Mouse (Mus musculus) midbrain, postnatal 0 days (tissue): ENCODE results near the gene Akap9. TPM values are rescaled to one million over a fixed set of nuclear protein-coding genes. Genes with fewer than 3 reads are reported as not detected.
"Not testable (repeated sequence)": the region's sequence is repeated elsewhere in the genome, so short reads cannot be mapped to it uniquely, and the experiment has no call there.

Source experiments
- ATAC-seq: fragments of 200-750 bp; cut with Nextera tagmentation; 2 replicates; pipeline ENCODE4 v1.8.0; 2017; ENCODE audit warnings: moderate number of reproducible peaks, mild to moderate bottlenecking, moderate TSS enrichment, moderate library complexity; ENCODE audit not compliant: low FRiP score
- DNase-seq: peaks from one replicate; pipeline ENCODE4 v3.0.0-alpha.2; 2015; ENCODE audit warnings: low spot score
- H3K27ac ChIP-seq: fragments of 300-500 bp; sonication (generic); 2 replicates; pipeline ENCODE4 v1.5.1; 2014; ENCODE audit warnings: low read depth, mild to moderate bottlenecking, low read length, mixed read lengths
- H3K27me3 ChIP-seq: fragments of 300-500 bp; sonication (generic); 2 replicates; pipeline ENCODE4 v1.6.1; 2014; ENCODE audit warnings: low read length, control low read depth, mixed read lengths; ENCODE audit not compliant: insufficient read depth
- H3K36me3 ChIP-seq: fragments of 300-500 bp; sonication (generic); 2 replicates; pipeline ENCODE4 v1.6.1; 2014; ENCODE audit warnings: low read length, control low read depth, mixed read lengths; ENCODE audit not compliant: insufficient read depth
- H3K4me1 ChIP-seq: fragments of 300-500 bp; sonication (generic); 2 replicates; pipeline ENCODE4 v1.6.1; 2014; ENCODE audit warnings: mild to moderate bottlenecking, control low read depth, antibody characterized with exemption, low read length, mixed read lengths; ENCODE audit not compliant: insufficient read depth
- H3K4me2 ChIP-seq: fragments of 300-500 bp; sonication (generic); 2 replicates; pipeline ENCODE4 v1.6.1; 2014; ENCODE audit warnings: low read depth, mild to moderate bottlenecking, low read length, mixed read lengths; ENCODE audit not compliant: poor library complexity, severe bottlenecking
- H3K4me3 ChIP-seq: fragments of 300-500 bp; sonication (generic); 2 replicates; pipeline ENCODE4 v1.5.1; 2014; ENCODE audit warnings: low read depth, mild to moderate bottlenecking, low read length, moderate library complexity
- H3K9ac ChIP-seq: fragments of 300-500 bp; sonication (generic); replicated peaks from 2 replicates; pipeline ENCODE4 v1.6.1; 2014; ENCODE audit warnings: mild to moderate bottlenecking, low read length, moderate library complexity, mixed read lengths; ENCODE audit not compliant: poor library complexity, severe bottlenecking
- H3K9me3 ChIP-seq: fragments of 300-500 bp; sonication (generic); 2 replicates; pipeline ENCODE4 v1.6.1; 2016; ENCODE audit warnings: low read length, control low read depth
- CTCF ChIP-seq: IDR thresholded peaks from 2 replicates; pipeline ENCODE4 v1.5.1; 2016; ENCODE audit warnings: antibody characterized with exemption, mild to moderate bottlenecking
- WGBS: fragments of 180-500 bp; shearing (Covaris S2); extraction: QIAGEN DNeasy Blood & Tissue Kit; methylation state at CpG from one replicate; pipeline ENCODE4 v1.1.7; 2014; 5-methylcytosine and 5-hydroxymethylcytosine counted together
- polyA plus RNA-seq: library from polyadenylated mRNA; unstranded; fragments of >200 nt; fragmentation: Nextera tagmentation; extraction: Ambion mirVana; gene quantifications from 2 replicates; pipeline ENCODE4 v1.2.1, GENCODE M21; 2015
- total RNA-seq: library from RNA; depleted of rRNA; stranded (reverse); fragments of >200 nt; gene quantifications from 2 replicates; pipeline ENCODE4 v1.2.3, GENCODE M21; 2014

Akap9 gene
- total and polyA plus RNA-seq, 2 experiments from 2014 or later, result 43.6 to 284 TPM

GRCm38 (mm10) chr5:3933551-3933950, 5.7 kb downstream of the Akap9 start:
- Histone ChIP-seq H3K9ac (no peak overlapping the region), H3K27me3 (no peaks in the 10 kb centered on the region), H3K4me2 (no peak overlapping the region), H3K4me3 (no peak overlapping the region), H3K9me3 (no peaks in the 10 kb centered on the region), H3K36me3 (no peaks in the 10 kb centered on the region), H3K4me1 (peaks cover 7% of the 10 kb centered on the region; the same call in 1 of the 2 replicates), H3K27ac (no peak overlapping the region)
- ATAC-seq (no peak), DNase-seq (no peak)
- TF ChIP-seq CTCF, result no peak
- WGBS, result 81% methylated on average over 3 of the region's 3 CpGs

GRCm38 (mm10) chr5:3935266-3935665, 7.4 kb downstream of the Akap9 start:
- no peaks in the 10 kb centered on the region for H3K36me3 ChIP-seq
- no peak for DNase-seq
- H3K4me2 ChIP-seq, result no peak overlapping the region
- no peak for ATAC-seq
- H3K4me3 ChIP-seq, result no peak overlapping the region
- H3K27me3 ChIP-seq, result no peaks in the 10 kb centered on the region
- H3K9me3 ChIP-seq, result no peaks in the 10 kb centered on the region
- H3K4me1 ChIP-seq, result peaks cover 7% of the 10 kb centered on the region; the same call in 1 of the 2 replicates
- 92% methylated on average over 5 of the region's 5 CpGs for WGBS
- H3K9ac ChIP-seq, result no peak overlapping the region
- TF ChIP-seq CTCF, result no peak
- H3K27ac ChIP-seq, result no peak overlapping the region

- 88% methylated on average over 8 of the region's 8 CpGs for WGBS
- no peak for TF ChIP-seq CTCF
- DNase-seq (no peak), ATAC-seq (no peak)
- Histone ChIP-seq H3K9ac (no peak overlapping the region), H3K4me1 (peaks cover 5% of the 10 kb centered on the region; the same call in 1 of the 2 replicates), H3K4me2 (no peak overlapping the region), H3K27ac (no peak overlapping the region), H3K4me3 (no peak overlapping the region), H3K27me3 (no peaks in the 10 kb centered on the region), H3K36me3 (no peaks in the 10 kb centered on the region), H3K9me3 (no peaks in the 10 kb centered on the region)
These were observed 8.1 kb downstream of the Akap9 start for GRCm38 (mm10) chr5:3935778-3936554.

GRCm38 (mm10) chr5:3938905-3939304, 11.1 kb downstream of the Akap9 start:
- no peaks in the 10 kb centered on the region for H3K36me3 ChIP-seq
- no peak overlapping the region for H3K9ac ChIP-seq
- ATAC-seq (no peak), DNase-seq (no peak)
- no peaks in the 10 kb centered on the region for H3K4me1 ChIP-seq
- no peaks in the 10 kb centered on the region for H3K9me3 ChIP-seq
- 100% methylated on average over 3 of the region's 3 CpGs for WGBS
- no peaks in the 10 kb centered on the region for H3K27me3 ChIP-seq
- TF ChIP-seq CTCF, result no peak
- H3K4me2 ChIP-seq, result no peak overlapping the region
- H3K4me3 ChIP-seq, result no peak overlapping the region
- H3K27ac ChIP-seq, result no peak overlapping the region

GRCm38 (mm10) chr5:3939335-3939734, 11.5 kb downstream of the Akap9 start:
- no peaks in the 10 kb centered on the region for H3K27me3 ChIP-seq
- no peaks in the 10 kb centered on the region for H3K36me3 ChIP-seq
- WGBS, result 98% methylated on average over 5 of the region's 5 CpGs
- H3K9me3 ChIP-seq, result no peaks in the 10 kb centered on the region
- no peak overlapping the region for H3K9ac ChIP-seq
- DNase-seq (no peak), ATAC-seq (no peak)
- H3K27ac ChIP-seq, result no peak overlapping the region
- no peak overlapping the region for H3K4me2 ChIP-seq
- TF ChIP-seq CTCF, result no peak
- H3K4me3 ChIP-seq, result no peak overlapping the region
- no peaks in the 10 kb centered on the region for H3K4me1 ChIP-seq

- Histone ChIP-seq H3K36me3 (no peaks in the 10 kb centered on the region), H3K27me3 (no peaks in the 10 kb centered on the region), H3K4me3 (no peak overlapping the region), H3K4me1 (no peaks in the 10 kb centered on the region), H3K9me3 (no peaks in the 10 kb centered on the region), H3K9ac (no peak overlapping the region), H3K4me2 (no peak overlapping the region), H3K27ac (no peak overlapping the region)
- no peak for DNase-seq
- WGBS, result 91% methylated on average over 2 of the region's 2 CpGs
- TF ChIP-seq CTCF, result no peak
- ATAC-seq, result no peak
These were observed 13.4 kb downstream of the Akap9 start for GRCm38 (mm10) chr5:3941240-3941639.

GRCm38 (mm10) chr5:3943169-3943568, 15.3 kb downstream of the Akap9 start:
- not testable (repeated sequence) for H3K27ac ChIP-seq, H3K4me2 ChIP-seq, H3K27me3 ChIP-seq, H3K4me3 ChIP-seq, DNase-seq, H3K36me3 ChIP-seq, ATAC-seq, H3K9ac ChIP-seq, H3K9me3 ChIP-seq, H3K4me1 ChIP-seq
- WGBS, result 66% methylated on average over 4 of the region's 4 CpGs
